Mouse (Mus musculus): ENCODE results near the gene Strap.

GRCm38 (mm10) chr6:137754857-137755232, 20.0 kb downstream of the Strap start:
- TF ChIP-seq CTCF (conservative IDR thresholded peaks at IDR 0.05; ENCODE audit: low read length) (no peak), NANOG (IDR thresholded peaks at IDR 0.05; ENCODE audit: borderline replicate concordance, low read length) (no peak), POU5F1 (IDR thresholded peaks at IDR 0.05; ENCODE audit: borderline replicate concordance, low read length) (no peak)
